Mouse (Mus musculus): ENCODE data around the gene Tmem156.
"Not testable (repeated sequence)": the region's sequence is repeated elsewhere in the genome, so short reads cannot be mapped to it uniquely, and the experiment has no call there.

The Tmem156 gene

DNA sequence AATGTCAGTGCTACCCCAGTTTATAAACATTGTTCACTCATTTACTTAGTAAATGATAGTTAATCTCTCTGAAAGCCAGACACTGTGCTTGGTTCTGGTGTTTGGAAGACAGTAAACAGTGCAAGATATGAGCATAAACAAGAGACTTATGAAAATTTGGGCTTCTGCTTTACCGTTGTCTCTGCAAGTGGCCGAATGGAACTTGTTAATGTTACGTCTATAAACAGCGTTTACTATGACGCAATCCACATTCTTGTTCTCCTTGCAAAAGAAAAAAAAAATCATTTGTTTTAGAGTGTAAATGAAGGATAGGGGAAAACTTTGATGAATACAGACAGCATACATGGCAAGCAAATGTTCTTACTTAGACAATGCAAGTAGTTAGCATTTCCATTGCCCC lies at the start of gene Tmem156:
Gene Tmem156 (minus strand): TSS at position 212 of the 400 bp plus-strand sequence.
- DNase-seq: no peak

DNA sequence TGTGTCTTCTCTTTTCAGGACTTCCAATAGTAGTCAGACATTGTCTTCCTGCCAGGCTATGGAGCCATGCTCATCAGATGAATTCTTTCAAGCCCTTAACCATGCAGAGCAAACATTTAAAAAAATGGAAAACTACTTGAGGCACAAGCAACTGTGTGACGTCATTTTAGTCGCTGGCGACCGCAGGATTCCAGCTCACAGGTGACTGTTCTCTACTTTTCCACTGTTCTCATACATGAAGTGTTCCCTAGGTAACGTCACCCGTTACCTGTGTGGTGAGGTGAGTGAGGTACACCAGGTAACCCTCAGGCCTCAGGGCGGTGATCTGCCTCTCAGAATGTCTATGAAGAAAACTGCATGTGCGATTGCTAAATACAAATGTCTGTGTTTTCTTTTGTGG lies 49.3 kb upstream of the Tmem156 start:
- DNase-seq: no peak

DNA sequence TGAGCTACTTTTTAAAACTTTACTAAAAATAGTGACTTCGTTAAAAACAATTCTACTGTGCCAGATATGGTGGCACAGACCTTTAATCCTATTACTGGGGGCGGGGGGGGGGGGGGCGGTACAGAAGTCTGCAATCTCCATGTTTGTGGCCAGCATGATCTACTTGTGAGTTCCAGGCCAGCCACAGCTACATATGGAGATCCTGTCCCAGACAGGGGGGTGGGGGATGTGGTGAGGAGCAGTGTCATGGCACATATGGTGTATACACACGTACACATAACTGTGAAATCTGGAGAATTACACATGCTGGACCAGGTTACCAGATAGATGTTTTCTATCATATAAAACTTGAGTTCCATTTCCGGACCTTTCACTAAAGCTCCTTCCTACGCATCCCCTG lies 45.1 kb upstream of the Tmem156 start:
- DNase-seq: no peak

GRCm38 (mm10) chr5:65136159-65136558 lies 44.2 kb upstream of the Tmem156 start:
- DNase-seq: no peak

DNA sequence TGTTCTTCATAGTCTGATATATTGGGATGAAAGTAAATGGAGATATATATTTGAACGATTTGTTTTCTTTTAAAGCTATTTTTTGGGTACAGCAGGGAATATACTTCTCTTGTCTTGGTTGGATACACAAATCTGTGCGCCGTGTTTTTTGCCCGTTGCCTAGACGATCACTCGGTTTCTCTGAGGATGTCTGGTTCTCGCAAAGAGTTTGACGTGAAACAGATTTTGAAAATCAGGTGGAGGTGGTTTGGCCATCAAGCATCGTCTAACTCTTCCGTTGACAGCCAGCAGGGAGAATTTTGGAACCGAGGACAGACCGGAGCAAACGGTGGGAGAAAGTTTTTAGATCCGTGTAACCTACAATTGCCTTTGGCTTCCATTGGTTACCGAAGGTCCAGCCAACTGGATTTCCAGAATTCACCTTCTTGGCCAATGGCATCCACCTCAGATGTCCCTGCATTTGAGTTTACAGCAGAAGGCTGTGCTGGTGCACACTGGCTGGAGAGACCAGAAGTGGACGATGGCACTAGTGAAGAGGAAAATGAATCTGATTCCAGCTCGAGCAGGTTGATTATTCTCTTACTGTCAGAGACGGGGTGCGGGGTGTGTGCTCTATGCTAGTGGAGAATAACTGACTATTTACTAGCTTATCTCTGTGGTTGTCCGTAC lies 39.4 kb upstream of the Tmem156 start:
- peak; percentile 62 to 70 for DNase-seq

- peak; percentile 34 to 37 for DNase-seq
These were observed 38.7 kb upstream of the Tmem156 start for GRCm38 (mm10) chr5:65130528-65131210.

GRCm38 (mm10) chr5:65128481-65128880 lies 36.5 kb upstream of the Tmem156 start:
- no peak for DNase-seq

GRCm38 (mm10) chr5:65126137-65126536 lies 34.2 kb upstream of the Tmem156 start:
- DNase-seq: no peak

- no peak for DNase-seq
These were observed 30.7 kb upstream of the Tmem156 start for GRCm38 (mm10) chr5:65122616-65123015.

GRCm38 (mm10) chr5:65119918-65120317 lies 28.0 kb upstream of the Tmem156 start:
- no peak for DNase-seq

DNA sequence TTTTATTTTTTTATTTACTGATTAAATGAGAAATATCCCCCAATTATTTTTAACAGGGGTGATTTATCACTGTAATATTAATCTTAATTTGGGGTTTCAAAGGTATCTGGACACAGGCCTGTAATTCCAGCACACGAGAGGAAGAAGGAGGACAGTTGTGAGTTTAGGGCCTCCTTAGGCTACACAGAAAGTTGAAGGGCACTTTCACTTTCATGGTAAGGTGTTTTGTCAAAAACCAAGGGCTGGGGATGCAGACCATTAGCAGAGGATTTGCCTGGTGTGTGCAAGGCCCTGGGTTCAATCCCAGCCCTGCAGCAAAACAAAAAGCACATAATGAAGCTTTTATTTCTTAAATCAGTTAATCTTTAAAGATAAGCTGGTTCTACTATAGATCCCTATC lies 27.6 kb upstream of the Tmem156 start:
- DNase-seq: no peak

- DNase-seq: no peak
These were observed 24.9 kb upstream of the Tmem156 start for GRCm38 (mm10) chr5:65116789-65117188.

DNA sequence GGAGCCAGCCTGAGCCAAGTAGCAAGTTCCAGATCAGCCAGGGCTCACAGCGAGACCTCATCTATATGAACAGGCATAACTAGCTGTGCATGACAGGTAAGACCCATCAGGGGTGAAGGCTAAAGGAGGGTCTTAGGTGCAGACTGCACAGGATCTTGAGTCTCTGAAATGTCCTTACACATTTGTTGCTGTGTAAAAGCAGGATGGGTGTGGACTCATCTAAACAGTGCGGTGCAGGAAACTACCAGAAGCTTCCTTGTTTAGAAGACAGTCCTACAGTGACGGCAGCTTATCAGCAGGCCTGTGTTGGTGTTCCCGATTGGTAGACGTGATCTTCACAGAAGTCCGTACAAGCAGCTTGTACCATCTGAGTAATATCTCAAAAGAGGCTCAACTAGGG lies 21.4 kb upstream of the Tmem156 start:
- no peak for DNase-seq

DNA sequence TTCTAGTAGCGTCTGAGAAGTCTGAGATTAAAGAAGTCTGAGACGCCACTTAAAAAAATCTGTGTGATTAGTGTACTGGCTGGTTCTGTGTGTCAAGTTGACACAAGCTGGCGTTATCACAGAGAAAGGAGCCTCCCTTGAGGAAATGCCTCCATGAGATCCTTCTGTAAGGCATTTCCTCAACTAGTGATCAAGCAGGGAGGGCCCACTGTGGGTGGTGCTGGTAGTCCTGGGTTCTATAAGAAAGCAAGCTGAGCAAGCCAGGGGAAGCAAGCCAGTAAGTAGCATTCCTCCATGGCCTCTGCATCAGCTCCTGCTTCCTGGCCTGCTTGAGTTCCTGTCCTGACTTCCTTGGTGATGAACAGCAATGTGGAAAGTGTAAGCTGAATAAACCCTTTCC lies 20.3 kb upstream of the Tmem156 start:
- not testable (repeated sequence) for DNase-seq

DNA sequence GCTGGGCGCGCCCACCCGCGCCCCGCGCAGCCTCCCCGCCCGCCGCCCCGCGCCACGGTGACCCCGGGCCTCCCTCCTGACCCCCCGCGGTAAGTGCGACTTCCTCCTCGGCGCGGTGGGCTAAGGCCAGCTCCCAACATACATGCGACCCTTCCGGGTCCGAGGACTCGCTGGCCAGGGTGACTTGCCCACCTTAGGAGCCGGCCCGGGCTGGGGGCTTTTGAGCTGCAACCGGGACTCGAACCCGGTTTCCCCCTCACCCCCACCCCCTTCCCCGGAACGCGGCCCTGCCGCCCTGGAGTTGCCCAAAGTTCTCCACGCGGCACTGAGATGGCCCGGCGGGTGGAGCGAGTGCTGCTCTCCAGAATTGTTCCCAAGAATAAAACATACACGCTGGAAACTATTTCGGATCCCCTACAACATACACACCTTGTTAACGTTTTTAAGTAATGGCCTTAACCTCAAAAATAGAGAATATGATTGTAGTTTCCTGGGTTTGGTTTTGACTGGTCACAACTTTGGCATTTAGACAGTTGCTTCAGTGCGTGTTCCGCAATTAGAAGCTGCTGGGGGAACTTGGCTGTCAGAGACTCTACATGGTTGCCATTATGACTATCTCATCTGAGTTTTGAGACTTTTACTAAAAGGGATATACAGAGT lies 16.0 kb upstream of the Tmem156 start:
- peak; percentile 18 to 40 for DNase-seq

GRCm38 (mm10) chr5:65106876-65107772 lies 15.2 kb upstream of the Tmem156 start, which contains the start of gene Klhl5:
Klhl5 (plus strand) TSS chr5:65107539.
- peak; percentile 79 to 90 for DNase-seq

DNA sequence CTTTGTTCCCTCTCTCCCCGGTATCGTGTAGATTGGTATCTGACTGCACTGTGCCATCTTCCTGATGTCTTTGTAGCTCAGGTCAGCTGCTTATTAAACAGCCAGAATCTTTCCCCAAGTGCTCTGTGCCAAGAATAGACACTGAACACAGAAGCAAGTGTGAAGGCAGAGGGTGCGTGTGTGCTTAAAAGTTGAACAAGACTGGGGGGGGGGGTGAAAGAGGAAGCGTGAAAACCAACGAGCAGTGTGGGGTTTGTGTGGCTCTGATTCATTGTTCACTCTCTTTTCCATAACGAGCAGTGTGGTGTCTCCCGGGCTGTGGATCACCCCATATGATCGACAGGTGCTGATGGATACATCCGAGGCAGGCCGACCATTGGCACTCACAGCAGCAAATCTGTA lies 10.7 kb upstream of the Tmem156 start:
- no peak for DNase-seq

DNA sequence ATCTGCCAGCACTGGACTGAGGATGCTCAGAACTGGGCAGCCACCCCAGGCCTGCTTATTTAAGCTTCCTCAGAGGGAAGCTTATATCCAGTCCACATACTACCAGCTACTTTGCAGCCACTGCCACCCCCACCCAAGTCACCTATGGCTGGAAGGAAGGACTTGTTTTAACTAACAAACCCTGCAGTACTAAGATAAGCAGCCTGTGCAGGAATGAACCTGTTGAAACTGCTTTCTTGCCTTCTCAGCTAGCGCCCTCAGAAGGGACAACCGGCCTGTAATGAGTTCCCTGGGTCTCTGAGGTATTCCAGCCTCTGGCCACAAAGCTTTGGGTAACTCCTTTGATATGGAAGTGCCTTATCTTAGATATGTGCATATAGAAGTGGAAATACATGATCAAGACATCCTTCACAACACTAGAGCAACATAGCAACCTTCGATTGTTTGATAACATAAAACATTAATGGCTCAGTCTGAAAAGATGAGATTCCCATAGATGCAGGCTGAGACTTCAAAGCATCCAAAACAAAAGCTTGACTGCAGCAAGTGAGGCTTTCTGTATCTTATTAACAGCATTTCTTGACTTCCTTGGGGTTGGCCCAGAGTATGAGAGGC lies 10.2 kb upstream of the Tmem156 start:
- no peak for DNase-seq

GRCm38 (mm10) chr5:65101621-65102020 lies 9.7 kb upstream of the Tmem156 start:
- no peak for DNase-seq

GRCm38 (mm10) chr5:65101209-65101608 lies 9.3 kb upstream of the Tmem156 start:
- DNase-seq: no peak

DNA sequence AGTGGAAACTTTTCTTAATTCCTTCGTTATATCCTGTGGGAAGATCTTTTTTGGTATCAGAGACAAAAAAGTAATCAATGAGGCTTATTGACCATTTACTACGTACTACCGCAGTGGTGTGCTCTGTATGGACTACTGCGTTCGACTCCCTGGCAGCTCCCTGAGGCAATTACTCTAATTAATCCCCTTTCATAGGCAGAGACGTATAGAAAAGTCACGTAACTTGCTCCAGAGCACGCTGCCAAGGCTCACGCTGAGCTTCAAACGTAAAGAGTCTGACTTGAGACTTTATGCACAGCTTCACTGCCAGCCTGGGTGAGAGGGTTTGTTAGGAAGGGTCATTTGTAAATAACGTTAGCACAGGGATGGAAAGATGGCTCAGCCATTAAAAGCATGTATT lies 8.1 kb upstream of the Tmem156 start:
- DNase-seq: no peak

DNA sequence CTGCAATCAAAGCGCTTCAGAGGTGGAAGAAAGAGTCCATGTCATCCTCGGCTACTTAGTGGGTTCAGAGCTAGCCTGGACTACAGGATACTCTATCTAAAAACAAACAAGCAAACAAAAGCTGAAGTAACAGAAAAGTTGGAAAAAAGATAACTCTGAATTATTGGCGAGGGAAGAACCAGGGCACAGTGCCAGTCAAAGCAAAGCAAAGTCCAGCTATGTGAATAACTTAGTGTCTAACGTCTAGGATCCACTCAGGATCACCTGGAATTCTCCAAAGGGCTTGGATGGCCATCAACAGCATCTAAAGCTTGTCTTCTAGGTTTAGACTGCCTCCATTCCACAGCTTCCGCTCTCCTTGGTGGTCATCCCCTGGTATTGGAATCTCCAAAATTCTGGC lies 5.5 kb upstream of the Tmem156 start:
- no peak for DNase-seq

- no peak for DNase-seq
These were observed 4.9 kb upstream of the Tmem156 start for GRCm38 (mm10) chr5:65096805-65097204.
